Mouse (Mus musculus) CH12.LX (cell line): ENCODE data around the gene Cntn1. TPM values are rescaled to one million over a fixed set of nuclear protein-coding genes. Genes with fewer than 3 reads are reported as not detected.

Experiments used
- DNase-seq: peaks from one replicate; pipeline ENCODE4 v3.0.0-alpha.2; 2013; ENCODE audit errors: extremely low read depth
- H3K27ac ChIP-seq: 2 replicates; pipeline ENCODE4 v1.5.1; 2012; ENCODE audit warnings: low read depth, mild to moderate bottlenecking, control low read depth, moderate library complexity; ENCODE audit not compliant: insufficient read depth
- H3K27me3 ChIP-seq: replicated peaks from 2 replicates; pipeline ENCODE3; 2012; ENCODE audit warnings: inconsistent platforms
- H3K36me3 ChIP-seq, 2 experiments: replicated peaks in 1 of 2; 2 replicates each; pipeline versions ENCODE3 to v1.6.1; 2012; ENCODE audit warnings: inconsistent platforms in 1 of 2, low read length in 1 of 2, mild to moderate bottlenecking in 1 of 2, mixed read lengths in 1 of 2, moderate library complexity in 1 of 2; ENCODE audit not compliant: control insufficient read depth in 1 of 2, insufficient read depth in 1 of 2
- H3K4me1 ChIP-seq, 2 experiments: 2 replicates each; pipeline ENCODE4 v1.6.1; 2012; ENCODE audit warnings: inconsistent platforms in 1 of 2, moderate library complexity in 1 of 2; ENCODE audit not compliant: insufficient read depth in 2 of 2, control insufficient read depth in 1 of 2
- H3K4me2 ChIP-seq: 2 replicates; pipeline ENCODE4 v1.6.1; 2012; ENCODE audit warnings: low read depth, mild to moderate bottlenecking, control low read depth; ENCODE audit not compliant: poor library complexity, insufficient read depth, severe bottlenecking
- H3K4me3 ChIP-seq, 3 experiments: fragments of 150-350 bp in 1 of 3; sonication (generic) in 1 of 3; replicated peaks in 1 of 3; 2 replicates each; pipeline versions ENCODE3 to v1.5.1; 2011 to 2012; ENCODE audit warnings: low read depth in 2 of 3, low read length in 2 of 3, mild to moderate bottlenecking in 2 of 3, moderate library complexity in 2 of 3, control low read depth in 1 of 3, improper control_type of control experiment in 1 of 3, inconsistent platforms in 1 of 3, mixed read lengths in 1 of 3; ENCODE audit not compliant: poor library complexity in 1 of 3
- H3K79me2 ChIP-seq: replicated peaks from 2 replicates; pipeline ENCODE4 v1.6.1; 2012; ENCODE audit warnings: mild to moderate bottlenecking, moderate library complexity; ENCODE audit not compliant: control insufficient read depth, poor library complexity, insufficient read depth, severe bottlenecking; ENCODE audit errors: extremely low read depth
- H3K9ac ChIP-seq: 2 replicates; pipeline ENCODE4 v1.6.1; 2012; ENCODE audit warnings: low read depth, mild to moderate bottlenecking, control low read depth, moderate library complexity; ENCODE audit not compliant: insufficient read depth
- H3K9me3 ChIP-seq: replicated peaks from 2 replicates; pipeline ENCODE3; 2012; ENCODE audit warnings: low read length, inconsistent platforms, mixed read lengths
- CHD1 ChIP-seq: IDR thresholded peaks from 2 replicates; pipeline ENCODE4 v1.6.1; 2012; ENCODE audit warnings: low read depth, low read length, improper control_type of control experiment, inconsistent platforms
- ELF1 ChIP-seq: IDR thresholded peaks from 2 replicates; pipeline ENCODE4 v1.6.1; 2014; ENCODE audit warnings: low read depth, mild to moderate bottlenecking, inconsistent platforms, low read length, improper control_type of control experiment
- EP300 ChIP-seq: IDR thresholded peaks from 2 replicates; pipeline ENCODE4 v1.6.1; 2011; ENCODE audit warnings: low read length, improper control_type of control experiment
- ETS1 ChIP-seq: conservative IDR thresholded peaks from 2 replicates; pipeline ENCODE4 v1.6.1; 2012; ENCODE audit warnings: low read depth, mild to moderate bottlenecking, inconsistent platforms, low read length, improper control_type of control experiment, moderate library complexity
- GABPA ChIP-seq: IDR thresholded peaks from 2 replicates; pipeline ENCODE4 v1.6.1; 2012; ENCODE audit warnings: low read depth, low read length, improper control_type of control experiment, inconsistent platforms; ENCODE audit not compliant: insufficient replicate concordance
- IRF4 ChIP-seq: IDR thresholded peaks from 2 replicates; pipeline ENCODE4 v1.6.1; 2014; ENCODE audit warnings: low read depth, mild to moderate bottlenecking, inconsistent platforms, low read length, improper control_type of control experiment
- JUN ChIP-seq: IDR thresholded peaks from 2 replicates; pipeline ENCODE4 v1.6.1; 2011; ENCODE audit warnings: low read depth, mild to moderate bottlenecking, low read length, improper control_type of control experiment, moderate library complexity; ENCODE audit not compliant: insufficient read depth
- JUND ChIP-seq: conservative IDR thresholded peaks from 2 replicates; pipeline ENCODE4 v1.6.1; 2011; ENCODE audit warnings: low read depth, low read length, improper control_type of control experiment
- KAT2A ChIP-seq: IDR thresholded peaks from 2 replicates; pipeline ENCODE4 v1.6.1; 2012; ENCODE audit warnings: low read length, improper control_type of control experiment, inconsistent platforms; ENCODE audit not compliant: insufficient replicate concordance
- MAFK ChIP-seq: IDR thresholded peaks from 2 replicates; pipeline ENCODE4 v1.6.1; 2011; ENCODE audit warnings: low read length, improper control_type of control experiment; ENCODE audit not compliant: insufficient replicate concordance
- MAX ChIP-seq: IDR thresholded peaks from 2 replicates; pipeline ENCODE4 v1.6.1; 2011; ENCODE audit warnings: low read length, improper control_type of control experiment
- MEF2A ChIP-seq: IDR thresholded peaks from 2 replicates; pipeline ENCODE4 v1.6.1; 2014; ENCODE audit warnings: low read depth, mild to moderate bottlenecking, inconsistent platforms, low read length, improper control_type of control experiment, borderline replicate concordance
- MXI1 ChIP-seq: IDR thresholded peaks from 2 replicates; pipeline ENCODE4 v1.6.1; 2011; ENCODE audit warnings: mild to moderate bottlenecking, low read depth, low read length, improper control_type of control experiment
- NELFE ChIP-seq: IDR thresholded peaks from 2 replicates; pipeline ENCODE4 v1.6.1; 2011; ENCODE audit warnings: low read depth, low read length, improper control_type of control experiment
- NRF1 ChIP-seq: IDR thresholded peaks from 2 replicates; pipeline ENCODE4 v1.6.1; 2014; ENCODE audit warnings: low read depth, mild to moderate bottlenecking, inconsistent platforms, low read length, improper control_type of control experiment, moderate library complexity
- RAD21 ChIP-seq: IDR thresholded peaks from 2 replicates; pipeline ENCODE4 v1.6.1; 2011; ENCODE audit warnings: low read depth, mild to moderate bottlenecking, low read length, improper control_type of control experiment, moderate library complexity
- RCOR1 ChIP-seq: conservative IDR thresholded peaks from 2 replicates; pipeline ENCODE4 v1.6.1; 2012; ENCODE audit warnings: low read depth, mild to moderate bottlenecking, inconsistent platforms, low read length, improper control_type of control experiment
- SMC3 ChIP-seq: IDR thresholded peaks from 2 replicates; pipeline ENCODE4 v1.6.1; 2011; ENCODE audit warnings: low read depth, low read length, improper control_type of control experiment
- TBP ChIP-seq: conservative IDR thresholded peaks from 2 replicates; pipeline ENCODE4 v1.6.1; 2011; ENCODE audit warnings: low read depth, low read length, improper control_type of control experiment
- ZNF384 ChIP-seq: IDR thresholded peaks from 2 replicates; pipeline ENCODE4 v1.6.1; 2012; ENCODE audit warnings: low read depth, low read length, improper control_type of control experiment, inconsistent platforms
- dilution Hi-C: fragments of 300-500 bp; cut with MboI; formaldehyde crosslinking; loops from 2 replicates; pipeline ENCODE4 v1.14.3; 2020; ENCODE audit warnings: low sequenced_read_pairs; ENCODE audit not compliant: extremely low pct_unique_long_range_greater_than_20kb, extremely low pct_ligation_motif_present
- in situ Hi-C: fragments of 300-500 bp; cut with MboI; formaldehyde crosslinking; loops from 3 replicates; pipeline ENCODE4 v1.14.3; 2019; ENCODE audit warnings: low sequenced_read_pairs, low pct_ligation_motif_present, low pct_unique_long_range_greater_than_20kb, mixed read lengths
- polyA plus RNA-seq: library from polyadenylated mRNA; unstranded; fragments of >175 nt; gene quantifications from 2 replicates; pipeline ENCODE4 v1.2.1, GENCODE M21; 2012; ENCODE audit warnings: low read depth; ENCODE audit not compliant: insufficient read length
- total RNA-seq, 2 experiments: library from RNA; depleted of rRNA; stranded (reverse); fragments of 300-350 nt in 1 of 2; fragments of >200 nt in 1 of 2; gene quantifications; 2 replicates each; pipeline ENCODE4 v1.2.3; 2012 to 2014

Gene Cntn1
- total and polyA plus RNA-seq, 3 experiments = 0.04 TPM; not detected in 2

- Histone ChIP-seq H3K9ac (no peak overlapping the region), H3K79me2 (no peaks in the 10 kb centered on the region), H3K27ac (no peak overlapping the region), H3K9me3 (peaks cover 49% of the 10 kb centered on the region), H3K27me3 (no peaks in the 10 kb centered on the region), H3K4me2 (no peak overlapping the region), H3K4me3 (no peak overlapping the region), H3K36me3 (no peaks in the 10 kb centered on the region), H3K4me1 (no peaks in the 10 kb centered on the region)
- in situ Hi-C loops = no loop called here
- TF ChIP-seq IRF4 = no peak
- no peak for TF ChIP-seq EP300
- TF ChIP-seq ETS1 = no peak
- TF ChIP-seq RCOR1 = no peak
- TF ChIP-seq MEF2A = no peak
- TF ChIP-seq NELFE = no peak
- no peak for TF ChIP-seq JUN
- TF ChIP-seq CHD1 = no peak
- no peak for TF ChIP-seq MAX
- TF ChIP-seq ZNF384 = no peak
- TF ChIP-seq JUND = no peak
- dilution Hi-C loops = no loop called here
- DNase-seq = no peak
Measured at GRCm38 (mm10) chr15:92112455-92112854, 61.5 kb downstream of the Cntn1 start.

DNA sequence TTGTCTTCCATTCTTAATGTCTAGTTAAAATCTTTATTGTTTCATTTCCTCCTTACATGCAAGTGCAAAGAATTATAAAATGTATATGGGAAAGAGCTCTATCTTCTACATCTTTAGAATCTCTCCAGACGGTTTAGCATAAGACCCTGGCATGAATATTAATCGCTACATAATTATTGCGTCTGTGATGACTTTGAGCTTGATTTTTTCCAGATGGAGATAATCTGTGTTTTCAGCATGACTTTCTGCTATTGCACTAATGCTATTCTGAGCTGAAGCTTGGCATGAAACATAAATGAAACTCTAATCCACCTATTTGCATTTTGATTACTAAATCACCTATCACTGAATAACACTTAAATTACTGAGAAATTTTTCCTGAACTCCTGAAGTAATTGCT lies 82.0 kb downstream of the Cntn1 start:
- no peak overlapping the region for H3K27ac ChIP-seq
- H3K9me3 ChIP-seq = peaks cover 53% of the 10 kb centered on the region
- dilution Hi-C loops = no loop called here
- TF ChIP-seq KAT2A (no peak), MAFK (no peak), NRF1 (no peak), SMC3 (no peak), MXI1 (no peak), RAD21 (no peak), CHD1 (no peak), ETS1 (no peak), NELFE (no peak), ELF1 (no peak), GABPA (no peak), TBP (no peak)
- no peak overlapping the region for H3K4me2 ChIP-seq
- DNase-seq = no peak
- H3K79me2 ChIP-seq = no peaks in the 10 kb centered on the region
- H3K4me3 ChIP-seq = no peak overlapping the region
- H3K27me3 ChIP-seq = no peaks in the 10 kb centered on the region
- in situ Hi-C loops = no loop called here
- no peaks in the 10 kb centered on the region for H3K36me3 ChIP-seq
- H3K4me1 ChIP-seq = no peaks in the 10 kb centered on the region
- no peak overlapping the region for H3K9ac ChIP-seq
